Mouse (Mus musculus): ENCODE data around the gene Ripor3.

Ripor3 gene

DNA sequence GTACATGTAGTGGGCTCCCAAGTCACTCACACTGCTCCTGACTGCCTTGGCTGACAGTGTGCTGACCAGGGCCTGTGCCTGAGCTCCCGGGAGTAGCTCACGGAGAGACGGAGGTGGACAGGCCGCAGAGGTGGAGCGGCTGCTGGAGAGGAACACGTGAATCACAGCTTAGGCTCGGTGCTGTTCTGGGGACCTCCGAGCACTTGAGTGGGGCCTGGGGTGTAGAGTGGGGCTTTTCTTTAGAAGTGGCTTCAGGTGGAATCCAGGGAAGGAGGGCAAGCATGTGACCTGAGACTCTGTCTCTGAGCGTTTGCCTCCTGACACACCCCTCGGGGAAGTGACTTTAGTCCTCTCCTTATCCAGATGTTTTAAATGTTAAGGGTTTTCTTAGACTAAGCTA is 56.6 kb downstream of the Ripor3 start:
- DNase-seq (ENCODE audit: low spot score) = no peak

DNA sequence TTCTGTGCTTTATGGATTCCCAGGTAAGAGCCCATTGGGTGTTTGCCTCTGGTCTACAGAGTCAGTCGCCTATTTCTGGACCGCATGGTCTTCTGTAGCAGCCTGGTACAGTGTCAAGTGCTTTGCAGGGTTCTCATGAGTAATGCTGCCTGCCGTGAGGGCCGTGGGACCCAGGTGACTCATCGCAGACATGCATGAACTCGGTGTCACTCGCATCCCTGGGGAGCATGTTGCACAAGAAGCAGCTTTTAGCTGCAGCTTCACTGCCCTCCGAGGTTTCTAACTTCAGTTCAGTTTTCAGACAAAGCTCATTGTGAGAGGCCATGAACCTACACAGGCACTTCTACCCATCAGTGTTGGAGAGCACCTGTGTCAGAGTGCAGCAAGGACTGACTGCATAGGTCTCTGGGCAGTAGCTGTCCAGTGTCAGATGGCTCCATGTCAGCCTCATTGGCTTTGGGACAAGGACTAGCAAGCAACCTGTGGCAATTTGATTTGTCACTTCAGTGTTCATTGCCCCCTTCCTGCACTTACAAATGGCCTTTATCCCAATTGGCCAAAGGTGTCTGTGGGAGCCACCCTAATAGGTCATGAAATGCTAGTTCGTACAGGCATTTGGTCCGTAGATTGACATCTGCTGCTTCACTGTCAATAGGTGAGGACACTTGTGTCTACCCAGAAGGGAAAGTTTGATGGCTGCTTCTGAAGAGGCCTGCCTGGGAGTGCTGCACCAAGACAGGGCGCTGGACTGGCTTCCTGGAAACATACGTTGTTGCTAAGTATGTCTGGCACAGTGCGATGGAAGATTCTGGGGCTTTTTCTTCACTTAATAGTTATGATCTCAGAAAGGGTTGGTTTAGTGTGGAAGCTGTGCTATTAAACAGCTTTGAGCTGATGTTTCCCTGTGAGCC is 58.9 kb downstream of the Ripor3 start:
- DNase-seq (ENCODE audit: low spot score) = no peak

DNA sequence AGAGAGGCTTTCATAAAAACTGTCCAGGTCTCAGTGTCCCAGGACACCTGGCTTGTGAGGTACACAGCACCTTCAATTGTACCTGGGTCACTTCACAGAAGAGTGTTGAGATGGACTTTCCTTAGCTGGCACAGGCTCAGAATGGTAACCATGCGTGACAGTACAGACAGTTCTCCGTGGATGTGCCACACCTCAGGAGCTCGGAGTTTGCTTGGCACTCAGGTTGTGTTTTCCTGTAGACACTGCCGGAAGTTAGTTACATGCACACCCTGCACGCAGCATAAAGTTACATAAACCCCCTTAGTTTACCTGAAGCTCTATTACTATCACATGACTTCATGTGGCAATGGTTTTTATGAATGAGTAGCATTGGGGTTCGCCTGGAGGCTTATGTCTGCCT is 59.7 kb downstream of the Ripor3 start:
- DNase-seq (ENCODE audit: low spot score) = no peak

DNA sequence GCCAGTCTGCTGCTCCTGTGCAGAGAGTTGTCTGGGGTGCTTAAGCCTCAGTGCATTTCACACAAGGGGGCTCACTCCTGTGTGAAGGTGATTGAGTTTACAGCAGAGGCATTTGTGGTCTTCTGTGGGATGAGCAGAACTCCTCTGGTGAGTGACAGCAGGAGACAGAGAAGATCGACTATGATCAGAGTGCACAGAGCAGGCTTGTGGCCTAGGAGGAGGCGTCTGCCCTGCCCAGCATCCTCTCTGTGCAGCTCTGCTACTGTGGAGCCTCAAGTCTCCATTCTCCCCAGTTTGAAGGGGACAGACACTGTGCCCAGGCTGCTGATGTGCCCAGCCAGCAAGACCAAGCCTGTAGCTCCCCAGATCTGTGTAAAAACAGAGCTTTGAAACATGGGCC is 60.6 kb downstream of the Ripor3 start:
- DNase-seq (ENCODE audit: low spot score) = no peak

DNA sequence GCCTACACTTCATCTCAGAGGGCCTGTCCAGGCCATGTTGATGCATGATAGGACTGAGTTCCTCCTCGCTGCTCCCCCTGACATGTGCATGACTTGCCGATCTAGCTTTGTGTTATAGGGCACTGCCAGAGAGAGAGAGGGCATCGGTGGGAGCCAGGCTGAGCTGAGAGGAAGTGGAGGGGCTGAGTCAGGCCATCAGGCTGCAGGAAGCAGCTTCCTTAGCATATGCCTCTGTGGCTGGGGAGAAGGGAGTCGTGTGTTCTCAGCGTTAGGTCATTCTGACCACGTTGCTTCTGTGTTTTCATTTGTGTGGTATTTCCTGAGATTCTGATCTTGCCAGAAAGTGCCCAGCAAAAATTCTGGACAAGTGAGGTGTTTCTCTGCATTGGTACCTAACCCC is 61.2 kb downstream of the Ripor3 start:
- DNase-seq (ENCODE audit: low spot score) = no peak

DNA sequence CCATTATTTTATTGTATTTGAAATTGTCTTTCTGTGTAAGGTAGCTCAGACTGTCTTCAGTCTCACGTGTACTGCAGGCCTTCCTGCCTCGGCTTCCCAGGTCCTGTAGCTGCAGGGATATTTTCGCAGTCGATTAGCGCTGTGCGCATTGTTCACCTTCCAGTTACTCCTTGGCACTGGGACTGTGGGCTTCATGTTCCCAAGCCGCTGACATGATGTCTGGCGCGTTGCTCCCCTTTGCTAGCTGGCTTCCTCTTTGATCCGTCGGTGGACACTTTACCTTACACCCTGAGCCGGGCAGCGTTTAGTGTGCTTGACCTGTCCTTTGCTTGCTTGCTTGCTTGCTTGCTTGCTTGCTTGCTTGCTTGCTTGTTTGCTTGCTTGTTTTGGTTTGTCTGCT is 61.9 kb downstream of the Ripor3 start:
- DNase-seq (ENCODE audit: low spot score) = no peak

DNA sequence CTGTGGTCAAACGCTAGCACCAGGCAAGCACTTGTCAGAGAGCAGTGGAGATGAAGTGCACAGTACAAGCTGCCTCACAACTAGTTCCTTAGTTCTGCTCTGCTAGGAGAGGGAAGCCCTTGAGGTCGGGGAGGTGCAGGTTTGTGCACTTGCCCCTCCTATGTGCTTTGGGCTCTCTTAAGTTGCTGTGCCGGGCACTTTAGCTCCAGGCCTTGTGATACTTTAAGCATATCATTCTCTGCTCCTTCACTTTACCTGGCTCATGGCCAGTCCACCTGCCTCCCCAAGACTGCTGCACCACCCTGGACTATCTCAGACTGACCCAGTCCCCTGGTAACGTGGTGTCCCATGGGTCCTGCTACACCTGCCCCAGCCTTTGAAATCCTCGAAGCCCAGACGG is 62.4 kb downstream of the Ripor3 start:
- DNase-seq (ENCODE audit: low spot score) = no peak

DNA sequence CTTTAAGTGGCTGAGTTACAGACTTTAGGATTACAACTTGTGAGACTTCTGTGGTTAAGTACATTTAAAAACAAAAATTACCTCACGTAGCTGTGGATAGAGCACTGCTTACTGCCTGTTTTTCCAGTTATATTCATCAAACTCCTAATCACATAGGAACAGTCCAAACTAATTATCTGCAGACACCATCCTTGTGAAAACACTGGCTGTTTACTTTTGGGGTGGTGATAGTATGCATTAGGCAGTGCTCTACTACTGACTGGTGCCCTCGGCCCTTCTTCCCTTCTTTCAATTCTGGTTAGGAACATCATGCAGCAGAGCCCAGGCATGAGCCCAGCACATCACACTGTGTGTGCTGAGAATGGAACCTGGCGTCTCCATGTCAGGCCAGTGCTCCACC is 63.2 kb downstream of the Ripor3 start:
- no peak for DNase-seq (ENCODE audit: low spot score)

DNA sequence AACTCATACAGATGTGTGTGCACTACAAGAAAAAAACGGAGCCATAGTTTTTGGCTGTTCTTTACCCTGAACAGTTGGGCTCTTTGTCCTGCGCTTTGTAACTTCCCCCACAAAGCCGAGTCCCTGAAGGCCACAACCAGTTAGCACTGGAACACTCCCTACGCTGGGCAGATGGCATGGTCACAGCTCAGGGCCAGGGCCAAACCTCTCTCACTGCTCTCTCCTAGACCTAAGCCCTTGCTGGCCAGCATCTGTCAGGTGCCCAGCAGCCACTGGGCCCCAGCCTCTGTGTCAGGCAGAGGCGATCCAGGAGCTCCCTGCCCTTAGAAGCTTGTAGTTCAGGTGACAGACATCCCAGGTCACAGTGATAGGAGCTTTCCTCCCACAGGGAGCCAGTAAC is 65.0 kb downstream of the Ripor3 start:
- DNase-seq (ENCODE audit: low spot score) = no peak

DNA sequence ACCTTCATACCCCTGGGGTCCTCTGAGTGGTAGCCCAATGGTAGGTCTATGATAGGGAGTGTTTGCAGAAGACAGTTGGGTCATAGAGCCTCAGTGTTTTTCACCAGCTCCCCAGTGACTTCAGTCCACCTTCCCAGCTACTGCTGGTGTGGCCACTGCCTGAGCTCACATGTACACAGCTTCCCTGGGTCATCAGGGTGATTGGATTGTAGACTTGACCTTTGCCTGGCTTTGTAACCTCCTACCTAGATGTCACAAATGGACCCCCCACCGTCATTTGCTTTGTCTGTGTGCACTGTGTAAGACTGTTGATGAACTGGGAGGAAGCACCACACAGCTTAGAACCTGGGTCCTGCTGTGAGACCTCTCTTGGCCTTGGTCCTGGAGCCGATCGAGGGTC is 66.2 kb downstream of the Ripor3 start:
- no peak for DNase-seq (ENCODE audit: low spot score)

DNA sequence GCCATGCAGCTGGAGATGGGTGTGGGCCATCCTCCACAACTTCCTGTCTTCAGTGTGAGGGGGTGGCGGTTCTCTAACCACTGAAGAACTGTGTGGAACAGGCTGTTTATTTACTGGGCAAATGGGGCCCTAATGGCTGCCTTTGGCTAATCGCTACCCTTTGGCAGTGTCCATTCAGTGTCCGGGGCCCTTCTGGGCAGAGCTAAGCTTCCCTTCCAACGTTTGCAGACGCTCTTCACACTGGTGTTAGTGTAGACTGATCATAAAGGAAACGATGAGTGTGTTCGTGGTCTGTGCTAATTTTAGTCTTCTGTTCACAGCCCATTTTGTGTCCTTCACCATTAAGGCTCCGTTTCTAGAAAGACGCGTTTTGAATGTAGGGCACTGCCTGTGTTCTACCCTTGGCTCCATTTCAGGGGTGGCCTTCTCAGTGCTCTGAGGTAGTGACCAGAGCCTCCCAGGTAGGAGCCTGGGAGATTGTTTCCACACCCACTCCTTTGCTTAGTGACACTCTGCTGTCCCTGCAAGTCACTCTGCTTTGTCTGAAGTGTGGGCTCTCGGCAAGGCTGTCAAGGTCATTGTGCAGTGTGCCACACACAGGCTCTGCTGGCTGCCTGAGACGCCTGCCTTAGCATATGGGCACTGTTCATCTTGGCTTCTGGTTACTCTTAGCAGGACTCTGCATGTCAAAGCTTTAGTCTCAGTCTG is 67.3 kb downstream of the Ripor3 start:
- DNase-seq (ENCODE audit: low spot score) = no peak

DNA sequence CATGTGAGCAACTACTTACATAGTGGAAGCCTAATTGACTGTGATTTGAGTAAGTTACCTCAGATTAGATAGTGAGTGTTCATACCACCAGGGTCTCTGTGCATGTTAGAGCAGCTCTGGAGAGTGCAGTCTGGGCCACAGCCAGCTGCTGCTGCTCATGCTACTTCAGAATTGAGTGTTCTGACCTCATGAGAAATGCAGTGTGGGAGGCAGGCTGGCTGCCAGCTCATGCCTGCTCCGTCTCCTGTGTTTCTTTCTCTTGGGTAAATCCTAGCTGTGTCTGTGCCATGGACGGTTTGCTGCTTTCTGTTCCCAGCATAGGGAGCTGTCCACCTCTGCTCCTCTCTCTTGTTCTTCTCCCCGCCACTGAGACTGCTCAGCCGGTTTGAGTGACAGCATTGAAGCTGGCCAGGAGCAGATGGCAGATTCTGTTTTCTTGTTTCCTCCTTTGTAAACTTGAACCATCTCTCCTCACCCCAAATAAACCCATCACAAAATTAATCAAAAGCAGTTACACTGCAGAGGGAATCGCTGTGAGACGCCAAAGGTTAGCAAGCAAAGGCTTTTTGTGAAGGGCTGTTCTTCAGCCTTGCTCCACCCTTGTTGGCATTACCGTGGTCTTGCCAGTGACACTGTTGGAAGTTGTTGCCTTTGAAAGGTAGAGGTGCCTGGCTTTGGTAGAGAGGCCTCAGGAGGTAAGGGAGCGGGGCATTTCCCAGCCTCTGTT is 68.1 kb downstream of the Ripor3 start:
- peak; percentile 74 for DNase-seq (ENCODE audit: low spot score)

DNA sequence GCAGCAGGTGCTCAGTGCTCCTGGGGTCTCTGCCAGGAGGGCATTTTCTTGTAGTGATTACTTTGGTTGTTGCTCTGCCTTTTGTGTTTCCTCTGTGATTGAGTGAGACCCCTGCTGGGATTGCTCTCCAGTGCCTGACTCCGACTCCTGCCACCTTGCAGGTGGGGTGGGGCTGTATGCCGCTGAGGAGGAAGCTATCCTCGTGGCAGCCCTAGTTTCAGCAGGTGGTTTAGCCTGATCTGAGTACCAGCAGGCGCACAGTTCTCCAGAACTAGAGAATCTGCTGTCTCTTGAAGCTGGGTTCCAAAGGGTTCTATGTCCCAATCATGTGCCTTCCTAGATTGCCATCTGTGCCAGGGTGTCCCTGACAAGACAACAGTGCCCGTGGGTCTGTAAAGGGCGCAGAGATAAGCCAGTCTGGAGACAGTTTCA is 68.7 kb downstream of the Ripor3 start:
- DNase-seq (ENCODE audit: low spot score) = no peak

DNA sequence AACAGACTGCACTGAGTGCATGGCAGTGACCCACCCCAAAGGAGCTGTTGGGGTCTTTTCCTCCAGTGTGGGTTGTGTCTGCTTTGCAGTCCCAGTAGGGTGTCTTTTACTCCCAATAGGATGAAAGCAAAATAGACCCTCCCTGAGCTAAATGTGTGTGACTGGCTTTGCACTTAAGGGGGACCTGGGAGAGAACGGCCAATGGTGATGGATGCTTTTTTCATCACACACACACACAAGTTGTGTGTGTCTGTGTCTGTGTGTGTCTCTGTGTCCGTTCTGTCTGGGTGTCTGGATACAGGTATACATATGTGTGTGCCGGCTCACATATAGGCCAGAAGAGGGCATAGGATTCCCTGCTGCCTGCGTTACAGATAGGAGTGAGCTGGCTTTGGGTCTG is 69.1 kb downstream of the Ripor3 start:
- DNase-seq (ENCODE audit: low spot score) = no peak

DNA sequence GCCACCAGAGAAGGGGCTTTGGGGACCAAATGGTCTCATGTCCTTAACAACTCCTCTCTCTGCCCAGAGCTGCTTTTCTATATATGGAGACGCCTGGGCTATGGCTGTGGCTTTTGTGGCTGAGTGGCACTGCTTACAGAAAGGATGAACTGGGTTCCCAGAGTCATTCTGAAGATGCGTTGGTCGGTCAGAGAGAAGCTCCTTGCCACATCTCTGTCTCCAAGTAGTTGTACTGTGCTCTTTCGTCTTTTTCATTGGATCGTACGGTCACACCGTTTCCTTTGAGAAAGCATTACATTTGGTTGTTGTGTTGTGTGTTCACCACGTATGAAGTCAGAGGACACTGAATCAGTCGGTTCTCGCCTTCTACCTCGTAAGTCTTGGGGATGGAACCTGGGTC is 69.8 kb downstream of the Ripor3 start:
- DNase-seq (ENCODE audit: low spot score) = no peak

DNA sequence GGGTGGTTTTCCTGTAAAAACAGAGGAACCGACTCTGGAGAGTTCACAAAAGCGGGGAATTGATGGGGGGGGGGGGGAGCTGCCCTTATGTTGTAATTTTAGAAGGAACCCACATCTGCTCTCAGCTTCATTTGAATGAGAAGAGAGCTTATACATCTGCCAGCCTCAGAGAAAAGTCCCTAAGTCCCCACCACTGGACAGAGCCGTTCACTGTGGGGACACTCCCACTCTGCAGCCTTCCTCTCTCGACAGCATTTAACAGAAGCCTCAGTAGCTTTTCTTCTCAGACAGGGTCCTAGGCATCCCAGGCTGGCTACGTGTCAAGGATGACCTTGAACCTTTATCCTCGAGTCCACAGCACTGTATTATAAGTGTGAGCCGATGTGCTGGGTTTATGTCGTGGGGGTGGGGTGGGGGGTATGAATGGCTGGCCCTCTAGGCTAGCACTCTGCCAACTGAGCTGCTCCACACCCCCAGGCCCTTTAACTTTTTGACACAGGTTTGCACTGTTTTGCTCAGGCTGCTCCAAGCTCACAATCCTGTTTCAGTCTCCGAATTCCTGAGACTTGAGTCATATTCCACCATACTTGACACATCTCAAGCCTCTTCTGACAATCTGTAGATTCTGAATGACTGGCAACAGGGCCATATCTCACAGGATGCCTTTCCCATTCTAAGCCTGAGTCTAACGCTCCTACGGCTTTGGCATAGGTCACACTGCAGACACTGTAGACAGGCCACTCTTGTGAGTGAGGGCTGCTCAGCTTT is 70.6 kb downstream of the Ripor3 start:
- no peak for DNase-seq (ENCODE audit: low spot score)

DNA sequence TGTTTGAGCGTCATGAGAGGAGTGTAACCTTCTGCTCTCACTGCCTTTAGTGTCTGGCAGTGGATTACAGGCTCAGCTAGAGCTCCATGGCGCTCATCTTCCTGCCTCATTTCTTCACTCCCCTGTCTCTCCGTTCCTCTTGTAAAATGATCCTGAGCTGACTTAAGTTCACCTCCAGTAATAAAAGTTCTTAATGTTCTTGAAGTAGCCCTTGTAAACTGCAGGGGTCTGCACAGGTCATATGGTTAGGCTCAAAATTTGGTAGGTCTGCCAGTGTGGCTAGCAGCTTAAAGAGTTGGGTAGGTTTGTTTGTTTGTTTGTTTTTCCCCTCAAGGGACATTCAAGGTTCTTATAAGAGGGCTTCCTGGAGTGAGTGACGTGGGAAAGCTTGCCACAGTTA is 71.2 kb downstream of the Ripor3 start:
- no peak for DNase-seq (ENCODE audit: low spot score)

DNA sequence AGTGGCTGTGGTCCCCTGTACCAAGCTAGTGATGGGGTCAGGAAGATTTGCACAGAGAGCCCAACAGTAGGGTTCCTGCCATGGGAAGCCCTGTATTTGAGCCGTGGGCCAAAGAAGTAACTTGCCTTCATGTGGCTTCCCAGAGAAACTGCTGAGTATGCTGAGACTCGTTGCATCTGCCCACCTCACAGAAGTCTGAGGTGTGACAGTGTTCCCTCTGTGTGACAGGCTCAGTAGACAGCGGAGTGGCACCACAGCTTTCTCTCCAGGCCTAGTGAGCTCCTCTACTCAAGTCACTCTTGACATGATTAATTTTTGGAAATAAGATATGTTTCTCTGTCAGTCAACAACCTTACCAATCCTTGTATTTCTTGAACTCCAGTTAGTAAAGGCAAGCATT is 71.6 kb downstream of the Ripor3 start:
- DNase-seq (ENCODE audit: low spot score) = no peak

DNA sequence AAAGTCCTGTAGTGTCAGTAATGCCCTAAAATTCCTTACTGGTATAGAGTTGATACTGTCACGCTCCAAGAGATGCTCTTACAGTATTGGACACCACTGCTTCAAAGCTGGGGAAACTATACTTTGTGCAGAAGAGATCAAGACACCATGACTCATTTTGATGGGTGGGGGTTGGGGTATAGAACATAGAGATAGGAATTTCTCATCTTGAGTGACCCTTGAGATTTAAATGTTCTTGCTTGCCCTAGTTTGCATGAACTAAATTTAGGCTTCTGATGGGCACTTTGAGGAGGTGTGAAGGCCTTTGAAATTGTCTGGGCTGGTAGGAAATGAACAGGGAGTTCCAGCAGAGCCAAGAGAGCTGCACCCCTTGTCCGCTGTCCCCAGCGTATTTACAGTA is 74.5 kb downstream of the Ripor3 start:
- no peak for DNase-seq (ENCODE audit: low spot score)

DNA sequence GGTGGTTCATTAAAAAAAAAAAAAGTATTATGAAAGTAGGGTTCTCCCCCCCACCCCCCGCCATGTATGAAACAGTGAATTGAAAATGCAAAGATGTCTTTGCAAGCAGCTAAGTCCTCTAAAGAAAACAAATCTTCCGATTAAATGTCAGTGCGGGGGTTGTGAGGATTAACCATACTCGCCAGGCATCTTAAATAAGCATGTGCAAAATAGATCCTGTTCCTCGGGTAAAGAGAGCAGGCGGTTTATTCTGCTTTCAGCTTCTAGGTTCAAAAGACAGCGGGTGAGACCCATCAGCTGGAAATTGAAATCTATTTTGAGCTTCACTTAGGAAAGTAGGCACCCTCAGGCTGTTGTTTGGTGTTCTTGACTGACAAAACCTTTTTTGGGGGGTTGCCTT is 77.0 kb downstream of the Ripor3 start:
- DNase-seq (ENCODE audit: low spot score) = no peak

DNA sequence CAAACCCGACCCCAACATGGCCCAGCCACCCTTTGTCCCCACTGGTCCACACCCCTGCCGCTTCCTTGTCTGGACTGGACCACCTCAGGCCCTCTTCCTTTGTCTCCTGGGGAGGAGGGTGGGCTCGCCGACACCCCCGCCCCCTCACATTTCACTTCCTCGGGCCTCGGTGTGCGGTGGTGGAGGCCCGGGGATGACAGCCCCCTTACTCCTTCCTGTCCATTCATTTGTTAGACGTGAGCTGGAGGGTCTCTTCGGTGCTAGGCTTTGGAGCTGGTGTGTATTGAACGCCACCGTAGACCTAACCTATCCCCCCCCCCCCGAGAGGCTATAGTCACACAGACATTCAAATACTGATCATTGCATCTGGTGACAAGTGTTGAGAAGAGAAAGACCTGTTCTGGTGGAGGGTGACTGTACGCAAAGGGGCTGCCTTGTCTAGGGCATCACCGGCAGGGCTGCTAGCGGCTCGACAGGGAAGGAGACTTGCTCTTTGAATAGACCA is 77.6 kb downstream of the Ripor3 start:
- no peak for DNase-seq (ENCODE audit: low spot score)
